Mouse (Mus musculus) heart, embryonic 14.5 days (tissue): Measurements from ENCODE around the gene Zfp821. TPM values are rescaled to one million over a fixed set of nuclear protein-coding genes. Genes with fewer than 3 reads are reported as not detected.
"Not testable (repeated sequence)": the region's sequence is repeated elsewhere in the genome, so short reads cannot be mapped to it uniquely, and the experiment has no call there.

Experiments
- ATAC-seq: fragments of 200-750 bp; cut with Nextera tagmentation; 2 replicates; pipeline ENCODE4 v1.8.0; 2017; ENCODE audit warnings: low read depth, moderate TSS enrichment; ENCODE audit not compliant: insufficient number of reproducible peaks, insufficient read depth, low FRiP score
- H3K27ac ChIP-seq, 2 experiments: fragments of 200-500 bp in 1 of 2; fragments of 300-500 bp in 1 of 2; sonication (generic) in 1 of 2; replicated peaks in 1 of 2; 2 replicates each; pipeline ENCODE4 v1.5.1; 2012 to 2014; ENCODE audit warnings: low read depth in 2 of 2, low read length in 2 of 2, control low read depth in 1 of 2, mild to moderate bottlenecking in 1 of 2, mixed read lengths in 1 of 2; ENCODE audit not compliant: control insufficient read depth in 1 of 2, insufficient read depth in 1 of 2
- H3K27me3 ChIP-seq: fragments of 300-500 bp; sonication (generic); 2 replicates; pipeline ENCODE4 v1.6.1; 2014; ENCODE audit warnings: mild to moderate bottlenecking, low read length, control low read depth; ENCODE audit not compliant: control insufficient read depth, insufficient read depth
- H3K36me3 ChIP-seq: fragments of 300-500 bp; sonication (generic); 2 replicates; pipeline ENCODE4 v1.6.1; 2014; ENCODE audit warnings: mild to moderate bottlenecking, control low read depth, low read length, mixed read lengths; ENCODE audit not compliant: control insufficient read depth, insufficient read depth
- H3K4me1 ChIP-seq, 2 experiments: fragments of 200-500 bp in 1 of 2; fragments of 300-500 bp in 1 of 2; sonication (generic) in 1 of 2; 2 replicates each; pipeline ENCODE4 v1.6.1; 2012 to 2014; ENCODE audit warnings: low read length in 2 of 2, control low read depth in 1 of 2, mixed read lengths in 1 of 2; ENCODE audit not compliant: control insufficient read depth in 2 of 2, insufficient read depth in 2 of 2
- H3K4me2 ChIP-seq: fragments of 300-500 bp; sonication (generic); 2 replicates; pipeline ENCODE4 v1.6.1; 2014; ENCODE audit warnings: mild to moderate bottlenecking, low read length
- H3K4me3 ChIP-seq, 2 experiments: fragments of 200-500 bp in 1 of 2; fragments of 300-500 bp in 1 of 2; sonication (generic) in 1 of 2; 2 replicates each; pipeline ENCODE4 v1.5.1; 2012 to 2014; ENCODE audit warnings: low read length in 2 of 2, mild to moderate bottlenecking in 2 of 2, control low read depth in 1 of 2, low read depth in 1 of 2, moderate library complexity in 1 of 2; ENCODE audit not compliant: control insufficient read depth in 1 of 2, insufficient read depth in 1 of 2
- H3K9ac ChIP-seq: fragments of 300-500 bp; sonication (generic); 2 replicates; pipeline ENCODE4 v1.6.1; 2014; ENCODE audit warnings: mild to moderate bottlenecking, low read length
- H3K9me3 ChIP-seq: fragments of 300-500 bp; sonication (generic); 2 replicates; pipeline ENCODE4 v1.6.1; 2016; ENCODE audit warnings: low read length, control low read depth; ENCODE audit not compliant: control insufficient read depth
- WGBS: fragments of 180-500 bp; shearing (Covaris S2); extraction: QIAGEN DNeasy Blood & Tissue Kit; methylation state at CpG from one replicate; pipeline ENCODE4 v1.1.7; 2014; 5-methylcytosine and 5-hydroxymethylcytosine counted together
- polyA plus RNA-seq: library from polyadenylated mRNA; unstranded; fragments of >200 nt; fragmentation: Nextera tagmentation; extraction: Ambion mirVana; gene quantifications from 2 replicates; pipeline ENCODE4 v1.2.1, GENCODE M21; 2014

Zfp821 gene
- polyA plus RNA-seq, 1 experiment from 2014 or later: 23.1 TPM

- no peak overlapping the region for H3K9ac ChIP-seq
- no peaks in the 10 kb centered on the region for H3K9me3 ChIP-seq
- H3K4me2 ChIP-seq: no peak overlapping the region
- no peaks in the 10 kb centered on the region for H3K4me1 ChIP-seq
- no peaks in the 10 kb centered on the region for H3K27me3 ChIP-seq
- no peak overlapping the region for H3K4me3 ChIP-seq
- WGBS: 85% methylated on average over 12 of the region's 12 CpGs
- no peak overlapping the region for H3K27ac ChIP-seq
- H3K36me3 ChIP-seq: no peaks in the 10 kb centered on the region
- ATAC-seq: no peak
Observed at GRCm38 (mm10) chr8:109747468-109748199, 42.3 kb downstream of the Zfp821 start.

GRCm38 (mm10) chr8:109750274-109750673 is 44.9 kb downstream of the Zfp821 start:
- no peak overlapping the region for H3K4me2 ChIP-seq
- H3K27me3 ChIP-seq: no peaks in the 10 kb centered on the region
- H3K4me1 ChIP-seq: no peaks in the 10 kb centered on the region
- no peaks in the 10 kb centered on the region for H3K36me3 ChIP-seq
- 47% methylated on average over 5 of the region's 5 CpGs for WGBS
- no peak overlapping the region for H3K4me3 ChIP-seq
- no peak for ATAC-seq
- no peak overlapping the region for H3K9ac ChIP-seq
- no peaks in the 10 kb centered on the region for H3K9me3 ChIP-seq
- H3K27ac ChIP-seq: no peak overlapping the region

GRCm38 (mm10) chr8:109750699-109751098 is 45.4 kb downstream of the Zfp821 start:
- H3K9me3 ChIP-seq: no peaks in the 10 kb centered on the region
- H3K4me1 ChIP-seq: no peaks in the 10 kb centered on the region
- no peak overlapping the region for H3K4me2 ChIP-seq
- H3K27ac ChIP-seq: no peak overlapping the region
- 73% methylated on average over 12 of the region's 12 CpGs for WGBS
- no peak overlapping the region for H3K4me3 ChIP-seq
- H3K27me3 ChIP-seq: no peaks in the 10 kb centered on the region
- no peak overlapping the region for H3K9ac ChIP-seq
- H3K36me3 ChIP-seq: no peaks in the 10 kb centered on the region
- no peak for ATAC-seq

GRCm38 (mm10) chr8:109751731-109752485 is 46.6 kb downstream of the Zfp821 start:
- Histone ChIP-seq H3K36me3 (no peaks in the 10 kb centered on the region), H3K4me1 (no peaks in the 10 kb centered on the region), H3K9ac (no peak overlapping the region), H3K27ac (no peak overlapping the region), H3K4me3 (no peak overlapping the region), H3K9me3 (no peaks in the 10 kb centered on the region), H3K4me2 (no peak overlapping the region), H3K27me3 (no peaks in the 10 kb centered on the region)
- ATAC-seq: no peak
- WGBS: 80% methylated on average over 20 of the region's 20 CpGs

- ATAC-seq: no peak
- no peak overlapping the region for H3K4me3 ChIP-seq
- H3K27ac ChIP-seq: no peak overlapping the region
- no peaks in the 10 kb centered on the region for H3K9me3 ChIP-seq
- WGBS: 78% methylated on average over 8 of the region's 8 CpGs
- no peak overlapping the region for H3K4me2 ChIP-seq
- no peak overlapping the region for H3K9ac ChIP-seq
- no peaks in the 10 kb centered on the region for H3K27me3 ChIP-seq
- no peaks in the 10 kb centered on the region for H3K36me3 ChIP-seq
- no peaks in the 10 kb centered on the region for H3K4me1 ChIP-seq
Observed at GRCm38 (mm10) chr8:109754696-109755095, 49.4 kb downstream of the Zfp821 start.

GRCm38 (mm10) chr8:109755554-109755953 is 50.2 kb downstream of the Zfp821 start:
- not testable (repeated sequence) for H3K4me3 ChIP-seq, H3K9ac ChIP-seq, H3K4me2 ChIP-seq, H3K27me3 ChIP-seq, ATAC-seq, H3K27ac ChIP-seq, H3K36me3 ChIP-seq, H3K9me3 ChIP-seq, H3K4me1 ChIP-seq
- WGBS: 84% methylated on average over 4 of the region's 4 CpGs

- Histone ChIP-seq H3K27me3 (no peaks in the 10 kb centered on the region), H3K9ac (no peak overlapping the region), H3K4me1 (no peaks in the 10 kb centered on the region), H3K27ac (no peak overlapping the region), H3K4me2 (no peak overlapping the region), H3K4me3 (no peak overlapping the region), H3K9me3 (0 out of 2 replicates have a peak, but pooled peaks cover 3% of the 10 kb centered on the region), H3K36me3 (no peaks in the 10 kb centered on the region)
- no peak for ATAC-seq
- WGBS: 60% methylated on average over 3 of the region's 3 CpGs
Observed at GRCm38 (mm10) chr8:109756849-109757248, 51.5 kb downstream of the Zfp821 start.
